Mouse (Mus musculus) liver, adult (tissue): ENCODE measurements around the gene Pde4a.

ENCODE experiments used
- GATA4 ChIP-seq: IDR thresholded peaks from 2 replicates; pipeline ENCODE4 v1.6.1; 2014; ENCODE audit warnings: mild to moderate bottlenecking, low read length; ENCODE audit not compliant: insufficient replicate concordance

Gene Pde4a

DNA sequence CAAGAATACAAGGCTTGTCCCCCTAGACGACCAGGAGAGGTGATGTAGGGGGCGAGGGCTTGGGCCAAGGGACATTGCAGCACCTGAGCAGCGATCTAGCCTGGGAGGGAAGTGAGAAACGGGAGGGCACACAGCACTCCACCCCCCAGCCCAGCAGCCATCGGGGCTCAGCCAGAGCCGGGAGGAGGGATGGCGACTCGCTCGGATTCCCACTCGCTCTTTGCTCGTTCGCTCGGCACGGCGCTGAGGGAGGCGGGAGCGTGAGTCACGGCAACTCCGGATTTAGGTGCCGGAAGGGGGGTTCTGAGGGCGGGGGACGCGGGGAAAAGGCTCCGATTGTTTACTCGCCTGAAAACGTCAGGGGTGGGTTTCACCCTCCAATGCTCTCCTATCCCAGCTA lies 1.4 kb upstream of the Pde4a start:
- TF ChIP-seq GATA4 = no peak

DNA sequence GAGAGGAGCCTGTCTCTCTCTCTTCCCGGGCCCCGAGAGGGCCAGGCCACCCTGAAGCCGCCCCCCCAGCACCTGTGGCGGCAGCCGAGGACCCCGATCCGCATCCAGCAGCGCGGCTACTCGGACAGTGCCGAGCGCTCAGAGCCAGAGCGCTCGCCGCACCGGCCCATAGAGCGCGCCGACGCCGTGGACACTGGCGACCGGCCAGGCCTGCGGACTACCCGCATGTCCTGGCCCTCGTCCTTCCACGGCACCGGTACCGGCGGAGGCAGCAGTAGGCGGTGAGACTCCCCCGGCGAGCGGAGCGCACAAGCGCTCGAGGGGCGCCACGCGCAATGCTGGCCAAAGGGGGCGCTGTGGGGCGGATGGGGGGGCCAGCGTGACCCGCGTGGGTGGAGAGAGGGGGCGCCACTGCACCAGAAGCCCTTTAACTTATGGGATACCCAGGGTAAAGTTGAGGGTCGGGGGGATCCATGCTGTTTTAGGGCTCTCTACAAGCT lies 488 bp downstream of the Pde4a start:
- TF ChIP-seq GATA4 = no peak

DNA sequence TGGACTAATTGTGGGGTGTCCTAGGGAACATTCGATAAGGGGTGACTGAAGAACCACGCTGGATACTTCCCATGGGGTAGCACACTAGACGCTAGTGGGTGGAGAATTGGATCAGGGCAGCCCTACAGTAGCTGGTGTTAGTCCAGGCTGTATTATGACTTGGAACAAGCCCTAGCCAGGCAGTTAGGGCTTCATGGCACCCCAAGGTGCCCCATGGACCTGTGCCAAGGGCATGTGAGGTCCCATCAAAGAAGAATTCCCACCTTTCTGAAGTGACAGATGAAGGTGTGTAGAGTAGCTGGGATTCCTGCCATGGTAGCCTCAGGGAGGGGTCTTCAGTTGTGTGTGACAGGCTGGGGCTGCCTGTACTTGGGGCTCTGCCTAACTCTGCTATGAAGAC lies 1.0 kb downstream of the Pde4a start:
- no peak for TF ChIP-seq GATA4

- no peak for TF ChIP-seq GATA4
Observed at GRCm38 (mm10) chr9:21167140-21168097, 1.9 kb downstream of the Pde4a start.

GRCm38 (mm10) chr9:21168161-21169123 lies 2.9 kb downstream of the Pde4a start:
- TF ChIP-seq GATA4 = peak; percentile 26; the same call in 1 of the 2 replicates

- no peak for TF ChIP-seq GATA4
Observed at GRCm38 (mm10) chr9:21169157-21169556, 3.6 kb downstream of the Pde4a start.

DNA sequence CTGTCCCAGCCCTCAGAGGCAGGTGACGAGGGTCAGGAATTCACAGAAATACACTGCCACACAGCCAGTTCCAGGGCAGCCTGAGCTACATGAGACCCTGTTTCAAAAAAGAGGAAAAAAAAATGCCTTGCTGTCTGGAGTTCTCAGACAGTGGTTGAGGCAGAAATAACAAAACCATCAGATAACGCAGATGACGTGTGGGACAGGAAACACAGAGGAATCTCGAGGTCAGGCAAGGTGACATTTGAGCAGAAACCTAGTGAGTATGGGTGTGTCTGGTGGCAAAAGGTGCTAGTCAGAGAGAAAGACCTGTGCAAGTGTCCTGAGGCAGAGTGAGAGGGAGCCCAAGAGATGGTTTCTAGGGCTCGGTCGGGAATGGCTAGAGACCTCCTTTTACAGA lies 6.8 kb downstream of the Pde4a start:
- TF ChIP-seq GATA4 = no peak

GRCm38 (mm10) chr9:21180402-21180801 lies 14.9 kb downstream of the Pde4a start:
- TF ChIP-seq GATA4 = no peak

DNA sequence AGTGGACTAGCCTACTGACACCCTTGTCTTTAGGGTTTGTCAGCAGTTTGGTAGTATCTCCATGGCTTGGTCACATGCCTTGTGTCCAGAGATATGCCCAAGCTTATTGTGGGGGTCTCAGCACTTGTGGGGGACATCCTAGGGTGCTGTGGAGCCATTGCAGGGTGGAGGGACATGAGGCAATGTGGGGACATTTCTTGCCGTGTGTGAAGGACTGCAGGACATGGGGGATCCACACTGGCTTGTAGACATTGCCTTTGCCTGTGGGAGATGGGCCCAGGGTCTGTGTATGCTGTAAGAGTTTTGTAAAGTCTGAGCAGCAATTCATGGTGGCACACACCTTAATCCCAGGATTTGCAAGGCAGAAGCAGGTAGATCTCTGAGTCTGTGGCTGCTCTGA lies 15.3 kb downstream of the Pde4a start:
- no peak for TF ChIP-seq GATA4

- no peak for TF ChIP-seq GATA4
Observed at GRCm38 (mm10) chr9:21181421-21182220, 16.1 kb downstream of the Pde4a start.

GRCm38 (mm10) chr9:21183421-21183820 lies 17.9 kb downstream of the Pde4a start:
- no peak for TF ChIP-seq GATA4

DNA sequence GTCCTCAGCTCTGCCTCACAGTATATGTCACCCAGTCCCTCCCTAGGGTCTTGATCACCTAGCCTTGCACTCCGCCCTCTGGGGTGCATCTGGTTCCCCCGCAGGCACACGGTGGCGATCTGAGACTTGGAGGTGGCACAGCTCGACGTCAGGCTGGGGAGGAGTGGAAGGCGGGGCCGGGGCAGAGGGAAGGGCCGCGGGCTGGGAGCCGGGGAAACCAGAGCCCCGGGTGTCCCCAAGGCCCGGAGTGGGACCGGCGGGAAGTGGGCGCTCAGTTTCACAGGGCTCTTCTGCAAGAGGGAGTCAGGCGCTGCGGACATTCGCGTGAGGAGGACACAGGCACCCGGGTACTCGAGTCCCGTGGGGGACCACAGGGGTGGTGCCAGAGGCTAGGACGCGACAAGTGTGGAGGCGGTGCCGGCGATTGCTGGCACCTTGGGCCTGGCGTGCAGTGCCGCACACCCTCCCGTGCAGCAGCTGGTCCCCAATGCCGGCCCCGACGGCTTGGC lies 18.4 kb downstream of the Pde4a start:
- no peak for TF ChIP-seq GATA4

DNA sequence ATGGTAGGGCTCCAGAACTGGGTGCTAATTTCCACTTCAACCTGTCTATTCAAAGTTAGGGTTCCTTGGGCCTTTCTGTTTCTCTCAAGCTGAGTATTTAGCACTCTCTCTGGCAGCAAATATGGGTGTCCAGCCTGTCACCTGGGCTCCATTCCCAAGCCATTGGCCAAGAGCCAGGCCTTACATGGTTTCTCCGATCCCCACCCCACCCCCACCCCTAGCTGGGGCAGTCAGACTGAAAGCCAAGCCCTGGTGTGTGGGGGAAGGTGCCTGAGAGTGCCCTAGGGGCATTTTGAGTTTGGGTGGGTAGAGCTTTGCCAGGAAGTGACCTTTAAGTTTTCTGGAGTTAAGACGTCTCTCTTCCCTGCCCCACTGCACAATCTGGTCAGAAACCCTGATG lies 19.2 kb downstream of the Pde4a start:
- TF ChIP-seq GATA4 = no peak

GRCm38 (mm10) chr9:21185436-21185835 lies 19.9 kb downstream of the Pde4a start:
- TF ChIP-seq GATA4 = no peak
